Mouse (Mus musculus) heart, embryonic 14.5 days (tissue): Measurements from ENCODE around the gene Olfr155. TPM values are rescaled to one million over a fixed set of nuclear protein-coding genes. Genes with fewer than 3 reads are reported as not detected.

Source experiments
- ATAC-seq: fragments of 200-750 bp; cut with Nextera tagmentation; 2 replicates; pipeline ENCODE4 v1.8.0; 2017; ENCODE audit warnings: low read depth, moderate TSS enrichment; ENCODE audit not compliant: insufficient number of reproducible peaks, insufficient read depth, low FRiP score
- H3K27ac ChIP-seq, 2 experiments: fragments of 200-500 bp in 1 of 2; fragments of 300-500 bp in 1 of 2; sonication (generic) in 1 of 2; replicated peaks in 1 of 2; 2 replicates each; pipeline ENCODE4 v1.5.1; 2012 to 2014; ENCODE audit warnings: low read depth in 2 of 2, low read length in 2 of 2, control low read depth in 1 of 2, mild to moderate bottlenecking in 1 of 2, mixed read lengths in 1 of 2; ENCODE audit not compliant: control insufficient read depth in 1 of 2, insufficient read depth in 1 of 2
- H3K27me3 ChIP-seq: fragments of 300-500 bp; sonication (generic); 2 replicates; pipeline ENCODE4 v1.6.1; 2014; ENCODE audit warnings: mild to moderate bottlenecking, low read length, control low read depth; ENCODE audit not compliant: control insufficient read depth, insufficient read depth
- H3K36me3 ChIP-seq: fragments of 300-500 bp; sonication (generic); 2 replicates; pipeline ENCODE4 v1.6.1; 2014; ENCODE audit warnings: mild to moderate bottlenecking, control low read depth, low read length, mixed read lengths; ENCODE audit not compliant: control insufficient read depth, insufficient read depth
- H3K4me1 ChIP-seq, 2 experiments: fragments of 200-500 bp in 1 of 2; fragments of 300-500 bp in 1 of 2; sonication (generic) in 1 of 2; 2 replicates each; pipeline ENCODE4 v1.6.1; 2012 to 2014; ENCODE audit warnings: low read length in 2 of 2, control low read depth in 1 of 2, mixed read lengths in 1 of 2; ENCODE audit not compliant: control insufficient read depth in 2 of 2, insufficient read depth in 2 of 2
- H3K4me2 ChIP-seq: fragments of 300-500 bp; sonication (generic); 2 replicates; pipeline ENCODE4 v1.6.1; 2014; ENCODE audit warnings: mild to moderate bottlenecking, low read length
- H3K4me3 ChIP-seq, 2 experiments: fragments of 200-500 bp in 1 of 2; fragments of 300-500 bp in 1 of 2; sonication (generic) in 1 of 2; 2 replicates each; pipeline ENCODE4 v1.5.1; 2012 to 2014; ENCODE audit warnings: low read length in 2 of 2, mild to moderate bottlenecking in 2 of 2, control low read depth in 1 of 2, low read depth in 1 of 2, moderate library complexity in 1 of 2; ENCODE audit not compliant: control insufficient read depth in 1 of 2, insufficient read depth in 1 of 2
- H3K9ac ChIP-seq: fragments of 300-500 bp; sonication (generic); 2 replicates; pipeline ENCODE4 v1.6.1; 2014; ENCODE audit warnings: mild to moderate bottlenecking, low read length
- H3K9me3 ChIP-seq: fragments of 300-500 bp; sonication (generic); 2 replicates; pipeline ENCODE4 v1.6.1; 2016; ENCODE audit warnings: low read length, control low read depth; ENCODE audit not compliant: control insufficient read depth
- WGBS: fragments of 180-500 bp; shearing (Covaris S2); extraction: QIAGEN DNeasy Blood & Tissue Kit; methylation state at CpG from one replicate; pipeline ENCODE4 v1.1.7; 2014; 5-methylcytosine and 5-hydroxymethylcytosine counted together
- polyA plus RNA-seq: library from polyadenylated mRNA; unstranded; fragments of >200 nt; fragmentation: Nextera tagmentation; extraction: Ambion mirVana; gene quantifications from 2 replicates; pipeline ENCODE4 v1.2.1, GENCODE M21; 2014

The Olfr155 gene
- polyA plus RNA-seq, 1 experiment from 2014 or later: not detected

DNA sequence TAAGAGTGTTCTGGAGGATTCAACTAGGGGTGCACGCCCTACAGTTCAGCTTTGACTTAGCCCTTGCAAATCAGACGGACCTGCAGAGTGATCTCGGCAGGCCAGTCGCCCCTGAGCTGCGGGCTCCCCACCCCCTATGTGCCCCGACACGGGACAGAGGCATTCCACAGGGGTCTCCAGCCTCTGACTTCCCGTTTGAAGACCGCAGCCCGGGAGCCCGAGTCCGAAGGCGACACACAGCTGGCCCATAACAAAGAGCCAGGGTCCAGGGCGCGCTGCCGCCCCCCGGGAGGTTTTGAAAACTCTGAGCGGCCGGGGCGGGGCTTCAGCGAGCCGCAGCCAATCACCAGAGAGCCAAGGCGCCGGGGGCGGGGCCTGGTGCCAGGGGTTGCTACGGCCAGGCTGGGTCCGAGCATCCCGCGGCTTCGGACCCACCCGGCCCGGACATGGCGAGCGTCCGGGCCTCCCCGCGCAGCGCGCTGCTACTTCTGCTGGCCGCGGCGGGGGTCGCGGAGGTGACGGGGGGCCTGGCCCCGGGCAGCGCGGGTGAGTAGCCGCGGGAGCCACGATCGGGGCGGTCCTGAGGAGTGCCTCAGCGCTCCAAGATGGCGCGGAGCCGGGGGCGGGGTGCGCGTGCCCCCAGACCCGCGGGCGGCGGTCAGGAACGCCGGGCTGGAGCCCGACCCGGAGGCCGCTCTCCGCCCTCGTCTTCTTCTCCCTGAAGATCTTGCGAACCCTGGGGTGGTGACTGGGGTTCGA is 24.0 kb downstream of the Olfr155 start, which contains the start of gene Reck:
Gene Reck, plus strand, starts transcription at position 371 of the 759 bp plus-strand sequence.
- Histone ChIP-seq H3K9me3 (no peaks in the 10 kb centered on the region), H3K27me3 (no peaks in the 10 kb centered on the region), H3K4me2 (peak within 1 kb of the TSS; percentile 93), H3K27ac (peak within 1 kb of the TSS; percentile 18 to 59; a peak in 2 of 4 replicates), H3K36me3 (no peaks in the 10 kb centered on the region), H3K4me3 (peak within 1 kb of the TSS; percentile 88 to 93), H3K9ac (peak within 1 kb of the TSS; percentile 84), H3K4me1 (peaks cover 8 to 25% of the 10 kb centered on the region in 2 experiments)
- under 1% methylated on average over 57 of the region's 73 CpGs for WGBS
- ATAC-seq: peak; percentile 89

DNA sequence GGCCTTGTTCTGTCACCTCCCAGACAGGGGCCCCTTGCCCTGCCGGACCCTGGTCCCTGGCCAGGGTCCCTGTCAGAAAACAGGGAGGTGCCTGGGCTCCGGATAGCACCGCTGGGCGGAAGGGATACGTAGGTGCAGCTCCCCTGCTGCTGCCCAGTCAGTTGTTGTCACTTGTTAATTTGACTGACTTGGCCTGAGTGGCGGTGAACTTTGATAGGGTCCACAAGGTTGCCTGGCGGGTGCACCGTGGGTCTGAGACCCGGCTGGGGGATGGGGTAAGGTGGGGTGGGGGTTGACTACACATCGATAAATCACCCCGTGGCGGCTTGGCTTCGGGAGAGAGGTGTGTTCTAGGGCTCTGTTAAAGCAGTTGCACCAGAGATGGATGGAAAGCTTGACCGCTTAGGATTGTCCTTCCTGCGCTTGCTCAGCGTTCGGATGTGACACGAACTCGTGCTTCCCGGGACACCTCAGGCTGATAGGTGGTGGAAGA is 24.6 kb downstream of the Olfr155 start:
- H3K36me3 ChIP-seq: no peaks in the 10 kb centered on the region
- peak overlapping the region; percentile 88 to 93 for H3K4me3 ChIP-seq
- peak; percentile 51 for ATAC-seq
- H3K9me3 ChIP-seq: no peaks in the 10 kb centered on the region
- peak overlapping the region; percentile 18 to 59; a peak in 2 of 4 replicates for H3K27ac ChIP-seq
- H3K4me2 ChIP-seq: peak overlapping the region; percentile 93
- peaks cover 8 to 25% of the 10 kb centered on the region in 2 experiments for H3K4me1 ChIP-seq
- H3K27me3 ChIP-seq: no peaks in the 10 kb centered on the region
- under 1% methylated on average over 20 of the region's 20 CpGs for WGBS
- H3K9ac ChIP-seq: peak overlapping the region; percentile 84

DNA sequence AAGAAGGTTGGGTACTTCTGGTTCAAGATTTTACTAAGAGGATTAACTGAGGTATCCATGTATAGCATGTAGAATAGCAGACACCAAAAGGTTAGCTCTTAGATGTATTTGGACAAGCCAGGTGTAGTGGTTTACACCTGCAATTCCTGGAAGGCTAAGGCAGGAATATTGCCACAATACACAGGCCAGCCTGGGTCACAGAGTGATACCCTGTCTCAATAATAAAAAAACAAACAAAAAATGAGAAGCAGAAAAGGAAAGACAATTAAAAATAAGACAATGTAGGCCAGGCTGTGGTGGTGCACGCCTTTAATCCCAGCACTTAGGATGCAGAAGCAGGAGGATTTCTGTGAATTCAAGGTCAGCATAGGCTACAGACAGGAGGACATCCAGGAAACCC is 25.9 kb downstream of the Olfr155 start:
- Histone ChIP-seq H3K4me1 (peaks cover 8 to 25% of the 10 kb centered on the region in 2 experiments), H3K4me2 (no peak overlapping the region), H3K27ac (no peak overlapping the region), H3K9me3 (no peaks in the 10 kb centered on the region), H3K9ac (no peak overlapping the region), H3K36me3 (no peaks in the 10 kb centered on the region), H3K27me3 (no peaks in the 10 kb centered on the region), H3K4me3 (no peak overlapping the region)
- 95% methylated on average over 1 of the region's 1 CpGs for WGBS
- no peak for ATAC-seq

DNA sequence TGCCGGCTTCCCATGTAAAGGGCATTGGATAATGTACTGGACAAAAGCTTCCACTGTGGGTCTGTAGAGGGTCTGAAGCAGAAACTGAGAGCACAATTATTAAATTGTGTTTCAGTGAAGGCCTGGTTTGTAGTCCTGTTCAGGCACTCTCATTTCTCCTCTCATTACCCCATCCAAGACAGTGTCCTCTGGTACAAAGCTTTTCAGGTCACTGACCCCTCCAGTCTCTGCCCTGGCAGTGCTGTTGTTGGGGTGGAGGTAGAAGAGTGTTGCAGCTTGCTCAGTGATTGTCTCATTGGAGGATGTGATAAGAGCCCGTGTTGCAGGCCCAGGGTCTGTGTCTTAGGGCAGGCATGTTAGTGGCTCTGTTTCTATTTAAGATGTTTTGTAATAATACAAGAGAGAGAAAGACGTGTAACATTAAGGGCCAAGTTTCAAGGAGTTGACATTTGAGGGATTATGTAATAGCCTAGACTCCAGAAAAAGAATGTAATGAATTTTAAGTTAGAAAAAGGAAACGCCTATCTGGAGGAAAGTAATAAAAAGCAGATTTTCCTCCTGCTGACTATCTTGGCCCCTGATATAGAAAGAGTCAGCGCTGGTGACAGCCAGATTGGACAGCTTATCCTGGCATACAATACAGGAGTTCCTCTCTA is 26.9 kb downstream of the Olfr155 start:
- no peaks in the 10 kb centered on the region for H3K36me3 ChIP-seq
- H3K4me2 ChIP-seq: no peak overlapping the region; the same call in 1 of the 2 replicates
- no peaks in the 10 kb centered on the region for H3K9me3 ChIP-seq
- H3K4me3 ChIP-seq: no peak overlapping the region
- no peak for ATAC-seq
- no peak overlapping the region for H3K9ac ChIP-seq
- 20% methylated on average over 5 of the region's 5 CpGs for WGBS
- peak overlapping the region; percentile 39 for H3K27ac ChIP-seq
- H3K4me1 ChIP-seq: peaks cover 8 to 26% of the 10 kb centered on the region in 2 experiments
- H3K27me3 ChIP-seq: no peaks in the 10 kb centered on the region

DNA sequence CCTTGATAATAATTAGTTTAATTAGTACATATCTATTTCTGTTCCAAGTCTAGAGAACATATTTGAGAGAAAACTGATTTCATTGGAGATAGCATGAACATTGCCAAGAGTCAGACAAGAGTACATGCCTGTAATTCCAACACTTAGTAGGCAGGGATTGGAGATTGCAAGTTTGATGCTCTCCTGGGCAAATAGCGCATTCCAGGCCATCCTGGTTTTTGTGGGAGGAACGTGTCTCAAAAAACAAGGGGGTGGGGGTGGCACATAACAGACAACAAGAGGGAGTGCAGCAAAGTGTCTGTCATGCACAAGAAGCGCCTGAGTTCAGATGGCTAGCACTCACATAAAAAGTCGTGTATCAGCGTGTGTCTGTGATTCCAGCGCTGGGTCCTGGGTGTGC is 28.2 kb downstream of the Olfr155 start:
- 48% methylated on average over 6 of the region's 6 CpGs for WGBS
- ATAC-seq: no peak
- Histone ChIP-seq H3K4me2 (no peak overlapping the region), H3K9ac (no peak overlapping the region), H3K4me1 (peaks cover 13 to 38% of the 10 kb centered on the region in 2 experiments), H3K4me3 (no peak overlapping the region), H3K27me3 (no peaks in the 10 kb centered on the region), H3K27ac (no peak overlapping the region; a peak in 1 of 4 replicates), H3K9me3 (no peaks in the 10 kb centered on the region), H3K36me3 (no peaks in the 10 kb centered on the region)

DNA sequence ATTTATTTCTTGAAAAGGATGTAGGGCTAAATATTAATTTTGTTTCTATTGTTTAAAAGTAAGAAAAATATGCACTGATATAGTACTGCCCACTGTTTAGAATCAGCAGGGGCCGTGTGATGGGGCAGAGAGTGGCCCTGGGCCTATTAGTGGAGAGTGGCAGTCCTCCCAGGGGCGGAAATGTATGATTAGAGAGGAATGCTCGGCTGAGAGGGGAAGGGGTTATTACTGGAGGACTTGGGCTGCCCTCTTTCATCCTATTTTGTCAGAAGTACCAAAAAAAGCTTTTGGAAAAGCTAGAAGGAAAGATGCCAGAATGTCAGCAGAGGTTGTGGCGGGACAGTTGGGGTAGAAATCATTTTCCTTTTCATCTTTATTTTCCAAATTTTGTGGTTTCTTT is 32.8 kb downstream of the Olfr155 start:
- Histone ChIP-seq H3K4me2 (peak overlapping the region; percentile 18), H3K4me1 (peaks cover 16 to 33% of the 10 kb centered on the region in 2 experiments), H3K27ac (peak overlapping the region; percentile 24 to 86), H3K4me3 (no peak overlapping the region), H3K27me3 (no peaks in the 10 kb centered on the region), H3K9ac (no peak overlapping the region), H3K36me3 (no peaks in the 10 kb centered on the region), H3K9me3 (no peaks in the 10 kb centered on the region)
- no peak for ATAC-seq
- 15% methylated on average over 4 of the region's 4 CpGs for WGBS

DNA sequence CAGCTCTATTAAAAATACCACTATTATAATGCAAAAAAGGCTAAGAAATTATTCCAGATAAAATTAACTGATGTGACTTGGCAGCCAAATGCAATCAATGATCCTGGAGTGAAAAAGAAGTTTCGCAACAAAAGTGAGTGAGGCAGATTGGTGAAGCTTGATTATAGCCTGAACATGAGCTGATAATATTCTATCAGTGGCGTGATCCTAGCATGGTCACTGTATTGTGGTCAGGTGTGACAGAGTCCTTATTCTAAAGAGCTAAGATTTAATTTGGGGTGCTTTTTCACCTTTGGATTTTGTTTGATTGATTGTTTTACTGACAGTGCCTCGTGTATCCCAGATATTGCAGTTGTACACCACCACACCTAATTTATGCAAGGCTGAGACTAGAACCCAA is 39.9 kb downstream of the Olfr155 start:
- no peak for ATAC-seq
- WGBS: 90% methylated on average over 3 of the region's 3 CpGs
- no peak overlapping the region for H3K4me3 ChIP-seq

More for the DNA sequence above, 39.9 kb downstream of the Olfr155 start:
- Histone ChIP-seq H3K36me3 (peaks cover 15% of the 10 kb centered on the region), H3K27ac (no peak overlapping the region), H3K9me3 (no peaks in the 10 kb centered on the region), H3K9ac (no peak overlapping the region), H3K4me1 (peaks cover 3 to 12% of the 10 kb centered on the region in 2 experiments; a peak in 3 of 4 replicates), H3K27me3 (no peaks in the 10 kb centered on the region), H3K4me2 (no peak overlapping the region)
